Mouse (Mus musculus): ENCODE data around the gene Opcml. TPM values are rescaled to one million over a fixed set of nuclear protein-coding genes. Genes with fewer than 3 reads are reported as not detected.

The Opcml gene
- total and polyA plus RNA-seq, 2 experiments from 2014 or later: 0.49 to 0.57 TPM

- DNase-seq (ENCODE audit: low spot score) (no peak), ATAC-seq (ENCODE audit: insufficient read depth, low read depth) (no peak)
- H3K36me3 ChIP-seq (replicated peaks; ENCODE audit: control insufficient read depth, insufficient read depth, low read length): no peaks in the 10 kb centered on the region
- WGBS: 78% methylated on average over 6 of the region's 6 CpGs
- H3K9ac ChIP-seq (replicated peaks; ENCODE audit: low read depth, low read length): no peak overlapping the region
- no peak overlapping the region for H3K4me2 ChIP-seq (ENCODE audit: low read depth, low read length)
- no peaks in the 10 kb centered on the region for H3K9me3 ChIP-seq (replicated peaks; ENCODE audit: control insufficient read depth, low read length)
- TF ChIP-seq EP300 (IDR thresholded peaks at IDR 0.05; ENCODE audit: low read depth) (no peak), CTCF (IDR thresholded peaks at IDR 0.05; ENCODE audit: low read depth) (no peak)
- H3K4me3 ChIP-seq (ENCODE audit: low read depth, low read length): no peak overlapping the region
- H3K4me1 ChIP-seq (ENCODE audit: control insufficient read depth, insufficient read depth): no peaks in the 10 kb centered on the region
- H3K27me3 ChIP-seq (ENCODE audit: control insufficient read depth, insufficient read depth, low read length): no peaks in the 10 kb centered on the region
- no peak overlapping the region for H3K27ac ChIP-seq (ENCODE audit: low read depth)
These were observed 1146.6 kb downstream of the Opcml start for GRCm38 (mm10) chr9:28937163-28937562.

- Histone ChIP-seq H3K9me3 (replicated peaks; ENCODE audit: control insufficient read depth, low read length) (no peaks in the 10 kb centered on the region), H3K4me2 (ENCODE audit: low read depth, low read length) (no peak overlapping the region), H3K4me3 (ENCODE audit: low read depth, low read length) (no peak overlapping the region), H3K27ac (ENCODE audit: low read depth) (no peak overlapping the region), H3K27me3 (ENCODE audit: control insufficient read depth, insufficient read depth, low read length) (no peaks in the 10 kb centered on the region), H3K36me3 (replicated peaks; ENCODE audit: control insufficient read depth, insufficient read depth, low read length) (no peaks in the 10 kb centered on the region), H3K4me1 (ENCODE audit: control insufficient read depth, insufficient read depth) (no peaks in the 10 kb centered on the region), H3K9ac (replicated peaks; ENCODE audit: low read depth, low read length) (no peak overlapping the region)
- TF ChIP-seq EP300 (IDR thresholded peaks at IDR 0.05; ENCODE audit: low read depth) (no peak), CTCF (IDR thresholded peaks at IDR 0.05; ENCODE audit: low read depth) (peak; percentile 24)
- DNase-seq (ENCODE audit: low spot score): no peak
- no peak for ATAC-seq (ENCODE audit: insufficient read depth, low read depth)
- WGBS: 67% methylated on average over 2 of the region's 2 CpGs
These were observed 1147.4 kb downstream of the Opcml start for GRCm38 (mm10) chr9:28937980-28938379.

- no peaks in the 10 kb centered on the region for H3K9me3 ChIP-seq (replicated peaks; ENCODE audit: control insufficient read depth, low read length)
- no peak overlapping the region for H3K4me2 ChIP-seq (ENCODE audit: low read depth, low read length)
- H3K4me1 ChIP-seq (ENCODE audit: control insufficient read depth, insufficient read depth): no peaks in the 10 kb centered on the region
- DNase-seq (ENCODE audit: low spot score): no peak
- H3K27me3 ChIP-seq (ENCODE audit: control insufficient read depth, insufficient read depth, low read length): no peaks in the 10 kb centered on the region
- H3K9ac ChIP-seq (replicated peaks; ENCODE audit: low read depth, low read length): no peak overlapping the region
- no peak for TF ChIP-seq CTCF (IDR thresholded peaks at IDR 0.05; ENCODE audit: low read depth)
- TF ChIP-seq EP300 (IDR thresholded peaks at IDR 0.05; ENCODE audit: low read depth): no peak
- H3K27ac ChIP-seq (ENCODE audit: low read depth): no peak overlapping the region
- H3K36me3 ChIP-seq (replicated peaks; ENCODE audit: control insufficient read depth, insufficient read depth, low read length): no peaks in the 10 kb centered on the region
- ATAC-seq (ENCODE audit: insufficient read depth, low read depth): no peak
- H3K4me3 ChIP-seq (ENCODE audit: low read depth, low read length): no peak overlapping the region
These were observed 1150.3 kb downstream of the Opcml start for GRCm38 (mm10) chr9:28940901-28941300.

GRCm38 (mm10) chr9:28969455-28969854 is 1178.9 kb downstream of the Opcml start:
- Histone ChIP-seq H3K9me3 (replicated peaks; ENCODE audit: control insufficient read depth, low read length) (no peaks in the 10 kb centered on the region), H3K9ac (replicated peaks; ENCODE audit: low read depth, low read length) (no peak overlapping the region), H3K4me3 (ENCODE audit: low read depth, low read length) (no peak overlapping the region), H3K36me3 (replicated peaks; ENCODE audit: control insufficient read depth, insufficient read depth, low read length) (no peaks in the 10 kb centered on the region), H3K27ac (ENCODE audit: low read depth) (no peak overlapping the region), H3K4me1 (ENCODE audit: control insufficient read depth, insufficient read depth) (no peaks in the 10 kb centered on the region), H3K27me3 (ENCODE audit: control insufficient read depth, insufficient read depth, low read length) (no peaks in the 10 kb centered on the region), H3K4me2 (ENCODE audit: low read depth, low read length) (no peak overlapping the region)
- WGBS: 70% methylated on average over 1 of the region's 1 CpGs
- DNase-seq (ENCODE audit: low spot score): no peak
- no peak for ATAC-seq (ENCODE audit: insufficient read depth, low read depth)
- TF ChIP-seq EP300 (IDR thresholded peaks at IDR 0.05; ENCODE audit: low read depth): no peak
- TF ChIP-seq CTCF (IDR thresholded peaks at IDR 0.05; ENCODE audit: low read depth): no peak

Small RNAs within 50 kb of the gene (microRNA-seq; reads per million reads assigned to microRNA genes)
- not detected for gene Gm44316
